Mouse (Mus musculus): ENCODE data around the gene Gm20518.

GRCm38 (mm10) chr16:17890342-17890727 lies 1.1 kb downstream of the Gm20518 start:
- TF ChIP-seq CTCF (IDR thresholded peaks at IDR 0.05; ENCODE audit: low read depth) (no peak), EP300 (IDR thresholded peaks at IDR 0.05; ENCODE audit: low read depth) (no peak)

Data from liver, postnatal 0 days (tissue).